Mouse (Mus musculus) kidney, postnatal 25 days (tissue): Measurements from ENCODE around the gene Gm17482.
"Not testable (repeated sequence)": the region's sequence is repeated elsewhere in the genome, so short reads cannot be mapped to it uniquely, and the experiment has no call there.

Experiments used
- DNase-seq, 2 experiments: peaks; one replicate each; pipeline ENCODE4 v3.0.0; 2021; ENCODE audit warnings: mixed read lengths in 2 of 2

Gene Gm17482

GRCm38 (mm10) chr6:115227043-115227442, at the start of gene Gm17482:
Gene Gm17482, plus strand, starts transcription at chr6:115227343.
- DNase-seq, result no peak

GRCm38 (mm10) chr6:115178826-115179225, 48.3 kb upstream of the Gm17482 start:
- DNase-seq, result peak; percentile 45 to 63

DNA sequence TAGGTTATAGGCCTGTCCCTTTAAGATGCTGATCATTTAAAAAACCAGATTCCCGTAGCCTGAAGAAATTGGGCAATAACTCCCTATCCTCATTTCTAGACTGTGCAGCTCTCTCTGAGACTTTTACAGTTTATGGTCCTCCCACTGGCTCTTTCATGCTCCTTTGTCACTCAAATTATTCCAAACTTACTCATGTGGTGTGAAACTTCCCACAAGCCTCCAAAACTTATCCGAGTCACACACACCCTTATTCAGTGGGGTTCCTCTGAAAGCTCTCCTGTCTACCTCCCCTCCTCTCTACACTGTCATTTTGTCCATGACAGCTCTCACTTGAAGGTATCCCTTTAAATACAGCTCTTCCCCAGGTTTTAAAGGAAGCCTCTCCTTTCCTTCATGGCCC, 46.0 kb upstream of the Gm17482 start:
- DNase-seq, result no peak

DNA sequence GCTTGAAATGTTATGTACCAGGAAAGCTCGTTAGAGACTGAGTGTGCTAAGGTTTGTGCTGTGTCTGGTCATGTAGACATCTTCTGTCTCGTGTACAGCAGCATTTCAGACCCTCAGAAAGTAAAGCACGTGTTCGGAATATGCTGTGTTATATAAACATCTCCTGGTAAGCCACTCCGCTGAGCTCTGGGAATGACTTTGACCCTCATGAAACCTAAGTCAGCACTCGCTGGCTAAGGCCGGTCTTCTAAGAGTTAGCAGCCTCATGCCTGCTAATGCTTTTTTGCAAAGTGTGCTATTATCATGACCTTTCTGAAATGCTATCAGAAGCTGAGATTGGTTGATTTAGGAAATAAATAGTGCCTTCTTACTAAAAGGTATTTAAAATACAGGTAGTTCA, 36.0 kb upstream of the Gm17482 start:
- peak; percentile 32 to 73 for DNase-seq

GRCm38 (mm10) chr6:115200753-115201152, 26.4 kb upstream of the Gm17482 start:
- no peak for DNase-seq

GRCm38 (mm10) chr6:115203029-115203428, 24.1 kb upstream of the Gm17482 start:
- no peak for DNase-seq

DNA sequence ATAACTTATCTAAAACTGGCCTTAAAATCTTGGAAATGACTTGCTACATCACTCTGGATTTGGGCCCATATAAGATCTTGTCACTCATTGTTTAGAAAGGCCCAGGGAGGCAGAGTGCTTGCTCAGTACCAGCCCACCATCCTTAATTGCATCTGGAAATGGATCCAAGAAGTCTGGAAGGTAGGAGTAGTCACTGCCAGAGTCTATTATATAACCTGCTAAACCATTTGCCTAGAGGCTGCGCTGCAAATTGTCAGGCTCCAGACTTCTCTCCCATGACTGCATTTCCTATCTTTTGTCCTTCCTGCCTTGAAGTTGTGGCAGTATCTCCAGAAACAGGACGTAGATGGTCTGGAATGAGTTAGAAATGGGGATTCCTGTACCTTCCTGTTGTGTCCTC, 17.0 kb upstream of the Gm17482 start:
- no peak for DNase-seq

- no peak for DNase-seq
These were observed 16.3 kb upstream of the Gm17482 start for GRCm38 (mm10) chr6:115210820-115211219.

- DNase-seq, result no peak
These were observed 14.8 kb upstream of the Gm17482 start for GRCm38 (mm10) chr6:115212132-115212903.

DNA sequence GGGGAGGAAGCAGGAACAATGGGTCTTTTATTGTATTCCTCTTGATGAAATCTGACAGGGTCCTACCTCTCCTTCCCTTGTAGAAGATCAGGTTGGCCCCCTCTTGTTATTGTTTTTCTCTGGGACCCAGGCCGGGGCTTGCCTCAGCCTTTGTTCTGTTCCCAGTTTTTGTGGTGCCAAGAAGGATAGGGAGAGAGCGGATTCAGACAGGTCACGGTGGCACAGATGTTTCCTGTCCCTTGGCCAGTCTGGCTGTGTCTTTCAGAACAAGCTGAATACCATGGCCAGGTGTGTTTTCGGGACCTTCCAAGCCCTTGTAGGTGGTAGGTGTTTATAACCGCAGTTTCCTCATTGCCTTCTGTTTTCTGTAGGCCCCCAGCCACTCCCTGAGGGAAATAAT, 14.0 kb upstream of the Gm17482 start:
- peak; percentile 8 to 45 for DNase-seq

GRCm38 (mm10) chr6:115221215-115221641, 5.9 kb upstream of the Gm17482 start:
- no peak for DNase-seq

DNA sequence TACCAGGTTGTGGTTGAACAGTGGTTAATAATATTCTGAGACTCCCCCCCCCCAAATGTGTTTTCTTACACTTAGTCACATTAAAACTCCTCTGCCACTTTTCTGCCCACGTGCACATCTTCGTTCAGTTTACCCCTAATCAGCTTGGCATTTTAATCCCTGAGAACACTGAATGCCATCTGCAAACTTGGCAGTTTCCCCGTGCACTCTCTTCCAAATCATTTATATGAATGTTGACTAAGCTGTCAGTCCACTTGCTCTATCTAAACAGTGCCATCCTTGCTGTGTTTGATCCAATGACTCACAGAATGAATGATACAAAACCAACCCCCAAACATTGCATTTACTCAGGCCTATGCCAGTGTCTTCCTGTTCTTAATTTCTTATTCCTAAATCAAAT, 1.6 kb upstream of the Gm17482 start:
- DNase-seq, result no peak

GRCm38 (mm10) chr6:115227529-115227928, 386 bp downstream of the Gm17482 start:
- peak; percentile 70 to 87 for DNase-seq

GRCm38 (mm10) chr6:115230557-115230956, 3.4 kb downstream of the Gm17482 start:
- no peak for DNase-seq

DNA sequence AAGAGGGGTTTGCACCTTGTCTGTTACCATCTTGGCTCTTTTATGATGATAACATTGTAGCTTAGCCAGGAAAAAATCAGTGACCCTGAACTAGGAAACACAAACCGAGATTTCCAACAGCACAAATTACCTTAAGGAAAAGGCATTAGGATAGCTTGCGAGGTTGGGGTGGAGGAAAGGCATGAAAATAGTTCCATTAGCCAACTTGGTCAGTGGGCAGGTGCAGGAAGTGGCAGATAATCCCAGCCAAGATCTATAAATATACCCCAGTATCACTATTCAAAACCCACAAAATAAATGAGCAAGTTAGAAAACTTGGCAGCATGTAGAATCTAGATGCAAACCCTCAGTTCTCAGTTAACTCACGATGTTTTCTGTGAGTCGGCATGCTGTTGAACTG, 4.7 kb downstream of the Gm17482 start:
- DNase-seq, result no peak

GRCm38 (mm10) chr6:115232562-115232961, 5.4 kb downstream of the Gm17482 start:
- peak in 1 of 2 experiments; percentile 44 for DNase-seq

DNA sequence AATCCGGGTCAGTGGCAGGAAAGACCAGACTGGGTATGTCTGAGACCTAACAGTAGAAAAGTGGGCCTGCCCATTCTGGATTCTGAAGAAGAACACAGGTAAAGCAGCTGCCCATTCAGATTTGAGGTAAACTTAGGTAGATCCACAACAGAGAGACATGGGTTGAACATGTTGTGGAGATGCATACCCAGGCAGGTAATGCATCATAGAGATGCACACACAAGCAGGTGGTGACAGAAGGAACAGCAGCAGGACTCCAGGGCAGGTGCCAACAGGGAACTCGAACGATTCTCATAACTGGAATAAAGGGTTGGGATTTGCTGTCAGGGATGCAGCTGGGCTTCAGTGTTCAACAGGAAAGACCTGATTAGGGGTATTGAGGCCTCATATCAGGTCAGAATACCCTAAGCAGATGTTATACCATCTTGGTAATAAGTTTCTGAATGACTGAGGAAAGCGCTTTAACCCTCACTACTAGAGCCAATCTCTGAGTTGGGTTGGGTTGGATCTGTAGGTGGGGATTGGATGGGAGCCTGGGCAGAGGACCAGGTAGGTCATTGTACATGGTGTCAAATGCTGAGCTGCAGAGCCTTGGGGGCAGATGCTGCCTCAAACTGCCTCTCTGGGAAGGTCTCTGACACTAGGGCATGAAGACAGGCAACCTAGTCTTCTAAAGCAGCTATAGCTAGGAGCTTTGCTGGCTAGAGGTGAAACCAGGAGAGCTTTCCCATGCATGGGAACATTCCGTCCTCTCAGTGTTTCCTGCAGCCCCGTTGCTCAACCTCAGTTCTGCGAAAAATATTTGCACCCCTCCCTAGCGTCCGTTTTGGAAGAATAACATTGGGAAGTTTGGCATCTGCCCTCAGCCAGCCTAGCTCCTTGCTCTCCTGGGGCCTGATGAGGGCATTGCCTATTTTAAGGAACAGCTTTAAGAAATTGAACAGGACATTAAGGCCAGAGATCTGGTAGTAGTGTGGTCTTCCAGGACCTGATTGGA, 11.2 kb downstream of the Gm17482 start:
- no peak for DNase-seq

DNA sequence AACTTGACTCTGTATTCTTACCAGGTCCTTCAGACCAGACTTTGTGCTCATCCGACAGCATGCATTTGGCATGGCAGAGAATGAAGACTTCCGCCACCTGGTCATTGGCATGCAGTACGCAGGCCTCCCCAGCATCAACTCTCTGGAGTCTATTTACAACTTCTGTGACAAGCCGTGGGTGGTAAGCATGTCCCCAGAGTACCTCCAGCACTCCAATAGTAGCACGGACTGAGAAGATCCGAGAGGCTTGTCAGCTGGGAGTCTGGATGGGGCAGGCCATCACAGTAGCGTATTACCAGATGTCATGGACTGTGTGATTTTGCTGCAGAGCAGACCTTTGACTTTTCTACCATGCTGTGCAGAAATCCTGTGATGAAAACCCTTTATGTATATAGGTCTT, 12.2 kb downstream of the Gm17482 start:
- DNase-seq, result no peak

GRCm38 (mm10) chr6:115240431-115240830, 13.3 kb downstream of the Gm17482 start:
- DNase-seq, result not testable (repeated sequence)

- no peak for DNase-seq
These were observed 14.1 kb downstream of the Gm17482 start for GRCm38 (mm10) chr6:115241131-115241699.

- no peak for DNase-seq
These were observed 14.8 kb downstream of the Gm17482 start for GRCm38 (mm10) chr6:115241939-115242338.

GRCm38 (mm10) chr6:115244222-115244621, 17.1 kb downstream of the Gm17482 start:
- DNase-seq, result no peak

DNA sequence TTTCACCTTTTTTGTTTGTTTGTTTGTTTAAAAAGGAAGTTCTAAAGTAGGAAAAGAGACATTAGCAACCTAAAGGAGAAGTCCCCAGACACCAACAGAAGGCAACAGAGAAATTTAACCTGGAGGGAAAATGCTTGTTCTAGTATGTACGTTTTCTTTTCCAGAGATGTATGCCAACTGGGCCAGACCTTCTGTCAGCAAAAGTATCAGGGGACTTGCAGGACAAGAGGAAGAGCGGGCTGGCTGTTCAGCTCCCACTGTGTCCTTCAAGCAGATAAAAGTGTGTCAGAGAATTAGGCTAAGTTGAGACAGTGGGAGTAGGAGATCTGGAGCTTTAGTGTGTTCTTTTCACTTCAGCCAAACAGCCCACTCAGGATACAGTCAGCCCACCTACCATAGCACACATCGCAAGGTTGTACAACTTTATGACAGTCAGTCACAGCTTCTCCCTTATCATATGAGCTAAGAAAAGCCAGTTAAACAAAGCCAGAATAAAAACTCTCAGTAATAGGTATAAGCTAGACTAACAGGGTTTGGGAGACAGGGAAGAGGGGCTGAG, 18.4 kb downstream of the Gm17482 start:
- no peak for DNase-seq
